Mouse (Mus musculus) cerebellum, adult 2 months (tissue): ENCODE measurements around the gene Gmeb1. TPM values are rescaled to one million over a fixed set of nuclear protein-coding genes. Genes with fewer than 3 reads are reported as not detected.
A peak's percentile ranks its signal among the peaks of the same experiment; 100 is the strongest.

ENCODE experiments used
- DNase-seq, 2 experiments: peaks; one replicate each; pipeline ENCODE4 v3.0.0; 2021
- H3K27ac ChIP-seq: fragments of 200-500 bp; 2 replicates; pipeline ENCODE4 v1.5.1; 2012; ENCODE audit warnings: low read length, control low read depth, inconsistent platforms; ENCODE audit not compliant: insufficient read depth
- H3K27me3 ChIP-seq: fragments of 200-500 bp; 2 replicates; pipeline ENCODE4 v1.6.1; 2012; ENCODE audit warnings: inconsistent platforms, mild to moderate bottlenecking, low read length, moderate library complexity; ENCODE audit not compliant: control insufficient read depth, insufficient read depth
- H3K4me1 ChIP-seq: fragments of 200-500 bp; 2 replicates; pipeline ENCODE4 v1.6.1; 2011; ENCODE audit warnings: low read length; ENCODE audit not compliant: control insufficient read depth, insufficient read depth
- H3K4me3 ChIP-seq: fragments of 200-500 bp; replicated peaks from 2 replicates; pipeline ENCODE3; 2011; ENCODE audit warnings: mild to moderate bottlenecking, low read depth, low read length, control low read depth; ENCODE audit not compliant: insufficient read depth
- CTCF ChIP-seq: fragments of 200-500 bp; IDR thresholded peaks from 2 replicates; pipeline ENCODE4 v1.5.1; 2011; ENCODE audit warnings: low read depth, mild to moderate bottlenecking, control low read depth, low read length, moderate library complexity, borderline replicate concordance; ENCODE audit not compliant: insufficient read depth
- POLR2A ChIP-seq: fragments of 200-500 bp; IDR thresholded peaks from 2 replicates; pipeline ENCODE4 v1.6.1; 2011; ENCODE audit warnings: low read length, control low read depth, borderline replicate concordance; ENCODE audit not compliant: insufficient read depth
- WGBS: fragments of 180-500 bp; shearing (Covaris S2); methylation state at CpG from one replicate; pipeline ENCODE4 v1.1.7; 2018; 5-methylcytosine and 5-hydroxymethylcytosine counted together
- polyA plus RNA-seq: library from polyadenylated mRNA; depleted of rRNA; stranded (reverse); fragments of >200 nt; gene quantifications from 2 replicates; pipeline ENCODE4 v1.2.3, GENCODE M21; 2012

Gmeb1 gene
- polyA plus RNA-seq, 1 experiment, result 20.5 TPM

DNA sequence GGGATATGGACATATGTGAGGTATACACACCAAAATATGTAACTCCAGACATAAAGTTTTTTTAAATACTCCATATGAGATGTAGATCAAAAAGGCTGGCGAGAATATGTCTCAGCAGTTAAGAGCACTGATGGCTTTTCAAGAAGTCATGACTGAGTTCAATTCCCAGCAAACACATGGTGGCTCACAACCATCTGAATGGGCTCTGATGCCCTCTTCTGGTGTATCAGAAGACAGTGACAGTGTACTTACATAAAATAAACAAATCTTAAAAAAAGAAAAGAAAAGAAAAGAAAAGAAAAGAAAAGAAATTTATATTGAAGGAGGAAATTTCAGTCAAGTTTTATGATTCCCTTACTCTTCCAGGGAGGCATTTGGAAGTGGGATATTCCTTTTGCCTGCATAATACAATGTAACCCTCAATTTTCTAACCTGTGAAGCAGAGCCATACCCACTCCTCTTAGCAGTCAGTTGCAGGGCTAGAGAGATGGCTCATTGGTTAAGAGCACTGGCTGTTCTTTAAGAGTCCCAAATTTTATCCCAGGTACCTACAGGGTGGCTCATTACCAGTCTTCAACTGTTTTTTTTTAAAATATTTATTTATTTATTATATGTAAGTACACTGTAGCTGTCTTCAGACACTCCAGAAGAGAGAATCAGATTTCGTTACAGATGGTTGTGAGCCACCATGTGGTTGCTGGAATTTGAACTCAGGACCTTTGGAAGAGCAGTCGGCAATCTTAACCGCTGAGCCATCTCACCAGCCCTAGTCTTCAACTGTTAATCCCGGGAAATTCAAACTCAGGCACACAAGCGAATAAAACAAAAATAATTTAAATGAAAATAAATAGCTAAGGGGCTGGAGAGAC is 7.7 kb upstream of the Gmeb1 start:
- no peaks in the 10 kb centered on the region for H3K4me1 ChIP-seq
- TF ChIP-seq POLR2A, result no peak
- TF ChIP-seq CTCF, result 0 out of 2 replicates have a peak, but pooled peaks have one; percentile 11
- no peaks in the 10 kb centered on the region for H3K27me3 ChIP-seq
- H3K27ac ChIP-seq, result no peak overlapping the region
- 7% methylated on average over 6 of the region's 6 CpGs for WGBS
- DNase-seq, result no peak
- H3K4me3 ChIP-seq, result no peak overlapping the region

DNA sequence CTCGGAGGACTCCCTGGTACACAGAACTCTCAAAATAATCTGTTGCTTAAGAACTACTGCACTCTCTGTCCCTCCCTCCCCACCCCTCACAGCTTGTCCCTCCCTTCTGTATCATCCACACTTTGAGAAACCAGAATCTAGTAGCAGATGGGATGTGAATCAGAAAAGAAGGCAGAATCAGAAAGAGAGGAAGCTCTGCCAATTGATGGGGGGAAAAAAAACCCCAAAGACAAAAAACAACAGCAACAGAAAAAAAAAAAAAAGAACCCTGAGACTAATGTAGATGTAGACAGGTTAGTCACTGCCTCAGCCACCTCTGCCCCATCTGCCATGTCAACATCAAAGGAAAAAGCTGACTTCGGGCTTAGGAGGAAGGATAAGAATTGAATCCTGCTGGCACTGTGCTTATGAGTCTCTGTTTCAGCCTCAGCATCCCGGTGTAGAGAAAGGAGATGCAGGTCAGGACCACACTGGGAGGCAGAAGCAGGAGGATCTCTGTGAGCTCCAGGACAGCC is 5.5 kb upstream of the Gmeb1 start:
- TF ChIP-seq CTCF, result no peak
- no peak for TF ChIP-seq POLR2A
- Histone ChIP-seq H3K4me3 (no peak overlapping the region), H3K27ac (no peak overlapping the region), H3K27me3 (no peaks in the 10 kb centered on the region), H3K4me1 (no peaks in the 10 kb centered on the region; the same call in 1 of the 2 replicates)
- DNase-seq, result no peak
- WGBS, result 74% methylated on average over 3 of the region's 3 CpGs

DNA sequence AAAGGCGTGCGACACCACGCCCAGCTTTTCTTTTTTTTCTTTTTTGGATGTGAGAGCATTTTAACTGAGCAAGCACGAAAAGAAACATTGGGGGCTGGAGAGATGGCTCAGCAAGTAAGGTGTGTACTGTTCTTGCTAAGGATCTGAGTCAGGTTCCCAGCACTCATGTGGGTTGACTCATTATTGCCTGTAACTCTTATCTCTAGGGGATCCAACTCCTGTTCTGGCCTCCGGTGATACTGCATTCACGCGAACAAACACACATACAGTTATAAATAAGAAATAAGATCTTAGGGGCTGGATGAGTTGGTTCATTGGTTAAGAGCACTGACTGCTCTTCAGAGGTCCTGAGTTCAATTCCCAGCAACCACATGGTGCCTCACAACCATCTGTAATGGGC is 1.9 kb upstream of the Gmeb1 start:
- Histone ChIP-seq H3K27me3 (peaks cover 2% of the 10 kb centered on the region), H3K4me3 (no peak overlapping the region), H3K4me1 (no peaks in the 10 kb centered on the region; the same call in 1 of the 2 replicates), H3K27ac (no peak overlapping the region)
- TF ChIP-seq CTCF (no peak), POLR2A (no peak)
- 92% methylated on average over 7 of the region's 7 CpGs for WGBS
- DNase-seq, result no peak

DNA sequence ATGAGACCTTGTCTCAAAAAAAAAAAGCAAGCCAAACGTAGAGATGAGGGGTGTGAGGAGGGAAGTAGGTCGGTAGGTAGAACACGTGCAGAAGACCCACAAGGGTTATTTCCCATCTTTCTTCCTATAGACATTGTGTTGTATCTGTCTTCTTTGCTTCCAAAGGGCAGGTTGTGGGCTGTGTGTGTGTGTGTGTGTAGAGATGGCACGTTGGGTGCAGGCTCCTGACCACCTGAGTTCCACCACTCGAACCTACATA is 885 bp upstream of the Gmeb1 start:
- no peak for TF ChIP-seq CTCF
- no peak for TF ChIP-seq POLR2A
- Histone ChIP-seq H3K4me1 (peaks cover 3% of the 10 kb centered on the region; the same call in 1 of the 2 replicates), H3K27ac (no peak overlapping the region), H3K27me3 (peaks cover 2% of the 10 kb centered on the region), H3K4me3 (no peak overlapping the region)
- WGBS, result 68% methylated on average over 5 of the region's 5 CpGs
- no peak for DNase-seq

DNA sequence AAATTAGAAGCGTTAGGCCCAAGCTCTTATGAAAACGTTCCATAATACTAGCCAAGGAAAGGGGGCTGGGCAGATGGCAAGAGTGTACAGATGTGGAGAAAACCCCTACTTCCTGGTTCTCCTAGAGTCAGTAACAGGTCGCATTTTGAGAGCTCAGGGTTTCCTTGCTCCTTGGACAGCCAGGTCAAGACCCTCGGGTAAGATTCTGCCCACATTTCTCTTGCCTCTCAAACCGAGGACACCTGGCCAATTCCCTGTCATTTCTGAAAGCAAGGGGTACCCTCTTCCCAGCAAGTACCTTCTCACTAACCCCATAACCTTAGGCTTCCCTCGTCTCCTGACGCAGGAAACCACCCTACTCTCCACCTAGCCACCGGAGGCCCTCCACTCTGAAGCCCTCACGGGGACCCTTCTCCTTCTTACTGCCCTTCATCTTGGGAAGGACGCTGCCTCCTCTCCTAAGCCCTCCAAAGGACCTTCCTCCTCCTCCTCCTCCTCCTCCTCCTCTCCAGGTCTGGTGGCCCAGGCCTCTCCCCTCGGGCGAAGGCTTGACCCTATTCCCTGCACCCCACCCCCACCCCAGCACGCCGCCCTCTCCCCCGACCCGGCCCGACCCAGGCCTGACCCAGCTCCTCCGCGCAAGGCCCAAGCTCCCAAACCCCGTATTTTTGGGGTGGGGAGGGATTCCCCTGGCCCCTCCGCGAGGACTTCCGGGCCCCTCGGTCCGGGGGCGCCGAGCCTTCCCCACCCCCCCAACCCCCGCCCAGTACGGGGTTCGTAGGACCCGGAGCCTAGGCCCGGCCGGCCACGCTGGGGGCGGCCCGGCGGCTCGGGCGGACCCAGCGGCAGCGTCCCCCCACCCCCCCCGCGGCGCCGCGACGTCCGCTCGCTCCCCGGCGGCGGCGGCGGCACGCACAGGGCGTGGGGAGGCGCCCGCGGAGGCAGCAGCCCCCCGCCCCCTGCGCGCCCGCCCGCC is 710 bp downstream of the Gmeb1 start:
- WGBS, result 2% methylated on average over 40 of the region's 64 CpGs
- peak overlapping the region; percentile 99 for H3K27ac ChIP-seq
- peaks cover 2% of the 10 kb centered on the region for H3K27me3 ChIP-seq
- TF ChIP-seq POLR2A, result no peak
- no peak for TF ChIP-seq CTCF
- peak; percentile 56 to 69 for DNase-seq
- peaks cover 3% of the 10 kb centered on the region; the same call in 1 of the 2 replicates for H3K4me1 ChIP-seq
- H3K4me3 ChIP-seq, result peak overlapping the region; percentile 100

DNA sequence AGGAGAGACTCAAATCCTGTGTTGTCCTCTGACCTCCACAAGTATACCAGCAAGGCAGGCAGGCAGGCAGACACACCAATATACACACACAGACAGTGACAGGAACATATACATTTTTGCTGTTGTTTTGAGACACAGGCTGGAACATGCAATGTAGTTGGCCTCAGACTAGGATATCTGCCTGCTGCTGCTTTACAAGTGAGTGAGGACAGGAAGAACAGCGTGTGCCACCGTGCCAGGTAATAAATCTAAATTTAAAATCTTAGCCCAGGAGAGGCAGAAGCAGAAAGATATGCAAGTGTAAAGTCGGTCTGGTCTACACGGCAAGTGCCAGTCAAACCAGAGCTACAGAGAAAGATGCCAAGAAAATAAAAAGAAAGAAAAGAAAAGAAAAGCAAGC is 2.2 kb downstream of the Gmeb1 start:
- Histone ChIP-seq H3K4me3 (no peak overlapping the region), H3K27me3 (peaks cover 2% of the 10 kb centered on the region), H3K27ac (no peak overlapping the region), H3K4me1 (peaks cover 5% of the 10 kb centered on the region; the same call in 1 of the 2 replicates)
- 38% methylated on average over 4 of the region's 4 CpGs for WGBS
- no peak for TF ChIP-seq CTCF
- TF ChIP-seq POLR2A, result no peak
- no peak for DNase-seq

DNA sequence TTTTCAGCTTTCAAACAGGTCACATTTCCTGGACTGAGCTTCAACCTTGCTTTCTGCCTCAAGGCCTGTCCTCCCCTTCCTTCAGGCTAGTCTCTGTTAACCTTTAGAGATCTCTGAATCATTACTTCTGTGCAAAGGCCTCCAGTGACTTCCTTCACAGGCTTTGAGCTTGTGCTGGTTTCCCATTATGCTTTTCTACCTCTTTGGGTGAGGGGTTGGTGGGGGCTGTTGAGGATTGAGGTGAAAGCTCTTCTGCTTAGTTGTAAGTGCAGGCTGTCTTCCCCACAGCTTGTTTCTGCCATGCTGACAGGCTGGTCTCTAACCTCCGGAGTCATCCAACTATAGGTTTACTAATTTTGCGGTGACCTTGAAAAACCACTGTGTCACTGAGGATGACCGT is 5.0 kb downstream of the Gmeb1 start:
- peaks cover 13% of the 10 kb centered on the region for H3K4me1 ChIP-seq
- H3K27me3 ChIP-seq, result peaks cover 2% of the 10 kb centered on the region
- no peak overlapping the region for H3K4me3 ChIP-seq
- DNase-seq, result no peak
- no peak overlapping the region for H3K27ac ChIP-seq
- TF ChIP-seq CTCF, result no peak
- no peak for TF ChIP-seq POLR2A
- WGBS, result 91% methylated on average over 3 of the region's 3 CpGs
